Mouse (Mus musculus) midbrain, postnatal 0 days (tissue): Measurements from ENCODE around the gene Nlrp4f. TPM values are rescaled to one million over a fixed set of nuclear protein-coding genes. Genes with fewer than 3 reads are reported as not detected.

ENCODE experiments used
- ATAC-seq: fragments of 200-750 bp; cut with Nextera tagmentation; 2 replicates; pipeline ENCODE4 v1.8.0; 2017; ENCODE audit warnings: moderate number of reproducible peaks, mild to moderate bottlenecking, moderate TSS enrichment, moderate library complexity; ENCODE audit not compliant: low FRiP score
- DNase-seq: peaks from one replicate; pipeline ENCODE4 v3.0.0-alpha.2; 2015; ENCODE audit warnings: low spot score
- H3K27ac ChIP-seq: fragments of 300-500 bp; sonication (generic); 2 replicates; pipeline ENCODE4 v1.5.1; 2014; ENCODE audit warnings: low read depth, mild to moderate bottlenecking, low read length, mixed read lengths
- H3K27me3 ChIP-seq: fragments of 300-500 bp; sonication (generic); 2 replicates; pipeline ENCODE4 v1.6.1; 2014; ENCODE audit warnings: low read length, control low read depth, mixed read lengths; ENCODE audit not compliant: insufficient read depth
- H3K36me3 ChIP-seq: fragments of 300-500 bp; sonication (generic); 2 replicates; pipeline ENCODE4 v1.6.1; 2014; ENCODE audit warnings: low read length, control low read depth, mixed read lengths; ENCODE audit not compliant: insufficient read depth
- H3K4me1 ChIP-seq: fragments of 300-500 bp; sonication (generic); 2 replicates; pipeline ENCODE4 v1.6.1; 2014; ENCODE audit warnings: mild to moderate bottlenecking, control low read depth, antibody characterized with exemption, low read length, mixed read lengths; ENCODE audit not compliant: insufficient read depth
- H3K4me2 ChIP-seq: fragments of 300-500 bp; sonication (generic); 2 replicates; pipeline ENCODE4 v1.6.1; 2014; ENCODE audit warnings: low read depth, mild to moderate bottlenecking, low read length, mixed read lengths; ENCODE audit not compliant: poor library complexity, severe bottlenecking
- H3K4me3 ChIP-seq: fragments of 300-500 bp; sonication (generic); 2 replicates; pipeline ENCODE4 v1.5.1; 2014; ENCODE audit warnings: low read depth, mild to moderate bottlenecking, low read length, moderate library complexity
- H3K9ac ChIP-seq: fragments of 300-500 bp; sonication (generic); replicated peaks from 2 replicates; pipeline ENCODE4 v1.6.1; 2014; ENCODE audit warnings: mild to moderate bottlenecking, low read length, moderate library complexity, mixed read lengths; ENCODE audit not compliant: poor library complexity, severe bottlenecking
- H3K9me3 ChIP-seq: fragments of 300-500 bp; sonication (generic); 2 replicates; pipeline ENCODE4 v1.6.1; 2016; ENCODE audit warnings: low read length, control low read depth
- CTCF ChIP-seq: IDR thresholded peaks from 2 replicates; pipeline ENCODE4 v1.5.1; 2016; ENCODE audit warnings: antibody characterized with exemption, mild to moderate bottlenecking
- WGBS: fragments of 180-500 bp; shearing (Covaris S2); extraction: QIAGEN DNeasy Blood & Tissue Kit; methylation state at CpG from one replicate; pipeline ENCODE4 v1.1.7; 2014; 5-methylcytosine and 5-hydroxymethylcytosine counted together
- polyA plus RNA-seq: library from polyadenylated mRNA; unstranded; fragments of >200 nt; fragmentation: Nextera tagmentation; extraction: Ambion mirVana; gene quantifications from 2 replicates; pipeline ENCODE4 v1.2.1, GENCODE M21; 2015
- total RNA-seq: library from RNA; depleted of rRNA; stranded (reverse); fragments of >200 nt; gene quantifications from 2 replicates; pipeline ENCODE4 v1.2.3, GENCODE M21; 2014; rRNA removed

Gene Nlrp4f
- total and polyA plus RNA-seq, 2 experiments from 2014 or later: 0.11 TPM; not detected in 1

DNA sequence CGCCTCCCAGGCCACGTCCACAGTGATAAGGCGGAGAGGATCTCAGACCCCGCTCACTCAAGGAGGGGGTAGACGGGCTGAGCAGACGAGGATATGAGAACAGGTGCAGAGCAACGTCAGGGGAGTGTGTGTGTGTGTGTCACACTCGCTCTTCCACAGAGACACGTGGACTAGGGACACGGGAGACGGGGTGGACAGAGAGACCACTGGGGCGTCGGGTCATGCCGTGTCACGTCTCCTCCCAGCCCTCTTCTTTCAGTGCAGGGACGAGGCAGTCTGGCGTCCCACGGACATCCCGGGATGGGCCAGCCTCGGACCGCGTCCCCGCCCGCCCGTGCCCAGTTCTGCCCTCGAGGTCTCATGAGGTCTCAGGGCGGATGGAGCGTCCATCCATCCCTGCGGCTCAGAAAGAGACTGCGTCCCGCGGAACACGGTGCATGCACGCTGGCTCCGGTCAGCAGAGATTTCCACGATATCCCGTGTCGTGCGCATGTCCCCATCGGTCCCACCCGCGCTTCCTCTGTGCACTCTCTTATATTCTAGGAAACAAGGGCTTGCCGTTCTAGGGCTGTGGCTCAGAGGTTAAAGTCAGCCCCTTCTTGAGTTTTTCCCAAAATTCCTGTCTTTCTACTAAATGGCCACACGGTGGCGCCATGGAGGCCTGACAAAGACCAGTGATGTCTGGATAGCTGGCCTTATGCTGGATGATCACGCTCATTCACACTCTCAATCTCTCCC lies 29.9 kb downstream of the Nlrp4f start:
- Histone ChIP-seq H3K36me3 (no peaks in the 10 kb centered on the region), H3K4me1 (no peaks in the 10 kb centered on the region), H3K4me2 (peak overlapping the region; percentile 58), H3K9me3 (0 out of 2 replicates have a peak, but pooled peaks cover 3% of the 10 kb centered on the region), H3K9ac (peak overlapping the region; percentile 54), H3K4me3 (peak overlapping the region; percentile 38), H3K27ac (no peak overlapping the region), H3K27me3 (no peaks in the 10 kb centered on the region)
- ATAC-seq: peak; percentile 82
- 21% methylated on average over 46 of the region's 46 CpGs for WGBS
- peak; percentile 76 for TF ChIP-seq CTCF
- DNase-seq: peak; percentile 71

DNA sequence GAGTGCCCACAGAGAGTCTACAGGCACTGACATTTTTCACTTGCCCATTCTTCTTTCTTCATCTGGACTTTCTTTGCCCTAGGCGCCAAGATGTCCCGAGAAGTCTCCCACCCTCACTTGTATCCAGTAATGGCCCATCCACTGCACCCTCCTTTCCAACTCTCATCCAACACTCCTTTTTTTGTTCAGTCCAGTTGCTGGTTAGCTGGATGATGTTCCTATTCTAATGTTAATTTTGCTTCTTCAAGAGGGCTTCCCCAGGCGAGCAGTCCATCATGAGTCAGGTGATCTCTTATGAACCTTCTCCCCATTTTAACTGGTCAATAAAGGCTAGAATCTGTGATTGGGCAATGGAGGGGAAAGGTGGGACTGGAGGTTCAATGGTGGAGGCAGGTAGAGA lies 31.7 kb downstream of the Nlrp4f start:
- Histone ChIP-seq H3K36me3 (no peaks in the 10 kb centered on the region), H3K9ac (no peak overlapping the region), H3K4me3 (no peak overlapping the region), H3K27ac (no peak overlapping the region), H3K27me3 (no peaks in the 10 kb centered on the region), H3K4me1 (no peaks in the 10 kb centered on the region), H3K4me2 (no peak overlapping the region), H3K9me3 (0 out of 2 replicates have a peak, but pooled peaks cover 3% of the 10 kb centered on the region)
- DNase-seq: no peak
- 83% methylated on average over 3 of the region's 3 CpGs for WGBS
- ATAC-seq: no peak
- no peak for TF ChIP-seq CTCF

DNA sequence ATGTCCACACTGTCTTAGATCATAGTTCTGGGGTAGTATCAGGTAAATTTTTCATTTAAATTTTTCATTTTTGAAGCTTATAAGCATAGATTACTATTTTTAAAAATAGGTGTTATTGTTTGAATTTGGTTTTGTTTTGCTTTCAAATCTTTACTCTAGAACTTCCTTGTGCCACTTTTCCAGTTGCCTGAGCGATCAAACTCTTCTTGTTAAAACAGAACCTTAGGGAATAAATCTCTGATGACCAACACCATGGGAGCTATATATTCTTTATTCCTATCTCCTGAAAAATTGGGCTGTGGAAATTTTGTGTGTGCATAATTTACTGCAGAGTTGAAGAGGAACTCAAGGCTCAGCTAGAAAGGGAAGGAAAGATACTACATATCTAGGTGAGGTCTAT lies 55.8 kb downstream of the Nlrp4f start, which contains the start of gene Olfr466:
Olfr466 (plus strand) TSS at position 301 of the 400 bp plus-strand sequence.
- Histone ChIP-seq H3K4me1 (no peaks in the 10 kb centered on the region), H3K9ac (no peak within 1 kb of the TSS), H3K4me2 (no peak within 1 kb of the TSS), H3K36me3 (no peaks in the 10 kb centered on the region), H3K4me3 (no peak within 1 kb of the TSS), H3K9me3 (no peaks in the 10 kb centered on the region), H3K27me3 (no peaks in the 10 kb centered on the region), H3K27ac (no peak within 1 kb of the TSS)
- ATAC-seq (no peak), DNase-seq (no peak)
- TF ChIP-seq CTCF: no peak
- WGBS: 78% methylated on average over 1 of the region's 1 CpGs

GRCm38 (mm10) chr13:65137789-65138188 lies 68.0 kb downstream of the Nlrp4f start, which contains the start of gene Olfr465-ps1:
TSS of gene Olfr465-ps1 (plus strand) at chr13:65138089.
- H3K36me3 ChIP-seq: no peaks in the 10 kb centered on the region
- H3K9ac ChIP-seq: no peak within 1 kb of the TSS
- no peaks in the 10 kb centered on the region for H3K27me3 ChIP-seq
- no peak within 1 kb of the TSS for H3K4me2 ChIP-seq
- H3K9me3 ChIP-seq: no peaks in the 10 kb centered on the region
- H3K4me3 ChIP-seq: no peak within 1 kb of the TSS
- no peaks in the 10 kb centered on the region for H3K4me1 ChIP-seq
- no peak for DNase-seq
- no peak for TF ChIP-seq CTCF
- H3K27ac ChIP-seq: no peak within 1 kb of the TSS
- no peak for ATAC-seq
- WGBS: 86% methylated on average over 4 of the region's 4 CpGs

Other genes starting within 250 kb of the Nlrp4f start
- not detected in 2 replicates for gene Spata31d1c, start 172.9 kb downstream of the Nlrp4f start, total RNA-seq
- not detected in 2 replicates for gene Spata31d1c, start 172.9 kb downstream of the Nlrp4f start, polyA plus RNA-seq
- not detected in 2 replicates for gene Prss47, start 153.2 kb downstream of the Nlrp4f start, total RNA-seq
- not detected in 2 replicates for gene Prss47, start 153.2 kb downstream of the Nlrp4f start, polyA plus RNA-seq
- gene Mfsd14b, start 93.0 kb downstream of the Nlrp4f start, total RNA-seq: 36.4 and 42.2 TPM in 2 replicates
- gene Mfsd14b, start 93.0 kb downstream of the Nlrp4f start, polyA plus RNA-seq: 18.2 and 18.6 TPM in 2 replicates
- not detected in 2 replicates for gene Olfr465-ps1, start 67.9 kb downstream of the Nlrp4f start, total RNA-seq
- gene Olfr465-ps1, start 67.9 kb downstream of the Nlrp4f start, polyA plus RNA-seq: not detected in 2 replicates
- gene Olfr466, start 55.7 kb downstream of the Nlrp4f start, total RNA-seq: not detected in 2 replicates
- gene Olfr466, start 55.7 kb downstream of the Nlrp4f start, polyA plus RNA-seq: not detected in 2 replicates
- gene Gm10775, start 53.6 kb upstream of the Nlrp4f start, total RNA-seq: 0.27 TPM in 1 of 2 replicates, not detected in the other
- gene Gm10775, start 53.6 kb upstream of the Nlrp4f start, polyA plus RNA-seq: 1.9 and 2.0 TPM in 2 replicates
- gene Zfp369, start 72.8 kb upstream of the Nlrp4f start, total RNA-seq: 49.2 and 66.7 TPM in 2 replicates
- 8.5 and 10.7 TPM in 2 replicates for gene Zfp369, start 72.8 kb upstream of the Nlrp4f start, polyA plus RNA-seq